Mouse (Mus musculus) midbrain, embryonic 12.5 days (tissue): Measurements from ENCODE around the gene Pirt. TPM values are rescaled to one million over a fixed set of nuclear protein-coding genes. Genes with fewer than 3 reads are reported as not detected.

Experiments
- ATAC-seq: fragments of 200-750 bp; cut with Nextera tagmentation; 2 replicates; pipeline ENCODE4 v1.8.0; 2017; ENCODE audit warnings: low read depth, moderate TSS enrichment, moderate library complexity; ENCODE audit not compliant: low FRiP score
- H3K27ac ChIP-seq: fragments of 300-500 bp; sonication (generic); replicated peaks from 2 replicates; pipeline ENCODE4 v1.5.1; 2016; ENCODE audit warnings: mild to moderate bottlenecking
- H3K27me3 ChIP-seq: fragments of 300-500 bp; sonication (generic); 2 replicates; pipeline ENCODE4 v1.6.1; 2016; ENCODE audit warnings: mild to moderate bottlenecking
- H3K36me3 ChIP-seq: fragments of 300-500 bp; sonication (generic); 2 replicates; pipeline ENCODE4 v1.6.1; 2016
- H3K4me1 ChIP-seq: fragments of 300-500 bp; sonication (generic); 2 replicates; pipeline ENCODE4 v1.6.1; 2016
- H3K4me2 ChIP-seq: fragments of 300-500 bp; sonication (generic); replicated peaks from 2 replicates; pipeline ENCODE4 v1.6.1; 2016; ENCODE audit warnings: mild to moderate bottlenecking, moderate library complexity
- H3K4me3 ChIP-seq: fragments of 300-500 bp; sonication (generic); 2 replicates; pipeline ENCODE4 v1.5.1; 2016; ENCODE audit warnings: mild to moderate bottlenecking
- H3K9ac ChIP-seq: fragments of 300-500 bp; sonication (generic); replicated peaks from 2 replicates; pipeline ENCODE4 v1.6.1; 2016; ENCODE audit warnings: mild to moderate bottlenecking, moderate library complexity
- H3K9me3 ChIP-seq: fragments of 300-500 bp; sonication (generic); 2 replicates; pipeline ENCODE4 v1.6.1; 2016; ENCODE audit warnings: mild to moderate bottlenecking
- WGBS: fragments of 180-500 bp; shearing (Covaris S2); methylation state at CpG from one replicate; pipeline ENCODE4 v1.1.7; 2016; 5-methylcytosine and 5-hydroxymethylcytosine counted together
- polyA plus RNA-seq: library from polyadenylated mRNA; unstranded; fragments of >200 nt; fragmentation: Nextera tagmentation; extraction: Ambion mirVana; gene quantifications from 2 replicates; pipeline ENCODE4 v1.2.1, GENCODE M21; 2016

The Pirt gene
- polyA plus RNA-seq, 1 experiment from 2014 or later, result 0.98 TPM

- no peak for ATAC-seq
- Histone ChIP-seq H3K27ac (no peak overlapping the region), H3K9ac (no peak overlapping the region), H3K4me3 (no peak overlapping the region), H3K4me2 (no peak overlapping the region), H3K27me3 (0 out of 2 replicates have a peak, but pooled peaks cover 5% of the 10 kb centered on the region), H3K4me1 (0 out of 2 replicates have a peak, but pooled peaks cover 2% of the 10 kb centered on the region), H3K9me3 (no peaks in the 10 kb centered on the region), H3K36me3 (no peaks in the 10 kb centered on the region)
- 62% methylated on average over 17 of the region's 17 CpGs for WGBS
These were observed 1.0 kb downstream of the Pirt start for GRCm38 (mm10) chr11:66912531-66913458.

- Histone ChIP-seq H3K9me3 (no peaks in the 10 kb centered on the region), H3K4me2 (no peak overlapping the region), H3K27me3 (0 out of 2 replicates have a peak, but pooled peaks cover 5% of the 10 kb centered on the region), H3K9ac (no peak overlapping the region), H3K4me1 (0 out of 2 replicates have a peak, but pooled peaks cover 2% of the 10 kb centered on the region), H3K36me3 (no peaks in the 10 kb centered on the region), H3K27ac (no peak overlapping the region), H3K4me3 (no peak overlapping the region)
- no peak for ATAC-seq
- WGBS, result 32% methylated on average over 3 of the region's 3 CpGs
These were observed 2.5 kb downstream of the Pirt start for GRCm38 (mm10) chr11:66914249-66914648.

DNA sequence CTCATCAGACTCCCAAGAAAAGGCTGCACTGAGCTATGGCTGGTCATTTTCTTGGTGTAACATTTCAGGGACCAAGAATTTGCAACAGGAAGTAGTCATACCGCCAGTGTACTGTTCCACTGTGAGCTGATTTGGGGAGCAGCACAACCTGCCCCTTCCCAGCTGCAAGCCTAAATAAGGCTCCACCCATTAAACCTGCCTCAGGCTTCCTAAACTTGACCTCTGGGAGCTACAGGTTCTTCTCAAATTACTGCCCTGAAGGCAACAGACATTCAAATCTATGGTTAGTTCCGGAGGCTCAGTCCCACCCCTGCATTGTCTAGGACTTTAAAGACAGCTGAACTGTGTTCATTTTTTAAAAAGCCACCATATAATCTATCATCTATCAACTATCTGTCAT is 8.2 kb downstream of the Pirt start:
- Histone ChIP-seq H3K4me3 (no peak overlapping the region), H3K9me3 (no peaks in the 10 kb centered on the region), H3K27me3 (peaks cover 7% of the 10 kb centered on the region; the same call in 1 of the 2 replicates), H3K36me3 (no peaks in the 10 kb centered on the region), H3K4me2 (no peak overlapping the region), H3K27ac (no peak overlapping the region), H3K4me1 (peaks cover 10% of the 10 kb centered on the region; the same call in 1 of the 2 replicates), H3K9ac (no peak overlapping the region)
- ATAC-seq, result no peak
- WGBS, result 85% methylated on average over 2 of the region's 2 CpGs

GRCm38 (mm10) chr11:66924095-66924823 is 12.5 kb downstream of the Pirt start:
- Histone ChIP-seq H3K27ac (no peak overlapping the region), H3K27me3 (peaks cover 7% of the 10 kb centered on the region; the same call in 1 of the 2 replicates), H3K4me1 (peaks cover 10% of the 10 kb centered on the region; the same call in 1 of the 2 replicates), H3K4me2 (no peak overlapping the region), H3K9me3 (no peaks in the 10 kb centered on the region), H3K4me3 (no peak overlapping the region), H3K9ac (no peak overlapping the region), H3K36me3 (no peaks in the 10 kb centered on the region)
- ATAC-seq, result no peak
- 84% methylated on average over 11 of the region's 11 CpGs for WGBS

DNA sequence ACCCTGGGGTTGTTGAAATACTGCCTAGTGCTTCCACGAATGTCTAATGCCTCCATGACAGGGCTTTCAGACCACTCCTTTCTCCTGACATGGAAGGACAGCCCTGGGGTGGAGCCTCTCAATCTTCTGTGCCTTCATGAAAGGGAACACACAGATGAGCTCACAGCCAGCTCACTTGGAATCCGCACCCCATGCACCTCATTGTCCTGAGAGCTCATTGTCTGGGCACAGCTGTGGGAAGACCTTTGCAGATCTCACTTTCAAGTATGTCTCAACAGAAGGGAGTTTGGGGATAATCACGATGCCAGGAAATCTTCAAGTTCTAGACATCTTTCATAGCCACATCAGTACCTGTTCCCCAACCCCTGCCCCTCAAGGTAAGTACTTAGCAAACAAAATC is 16.5 kb downstream of the Pirt start:
- no peak overlapping the region for H3K27ac ChIP-seq
- H3K9ac ChIP-seq, result no peak overlapping the region
- peaks cover 7% of the 10 kb centered on the region; the same call in 1 of the 2 replicates for H3K27me3 ChIP-seq
- no peak overlapping the region for H3K4me2 ChIP-seq
- no peak for ATAC-seq
- H3K4me1 ChIP-seq, result no peaks in the 10 kb centered on the region
- H3K9me3 ChIP-seq, result no peaks in the 10 kb centered on the region
- H3K36me3 ChIP-seq, result no peaks in the 10 kb centered on the region
- H3K4me3 ChIP-seq, result no peak overlapping the region
- 54% methylated on average over 3 of the region's 3 CpGs for WGBS

DNA sequence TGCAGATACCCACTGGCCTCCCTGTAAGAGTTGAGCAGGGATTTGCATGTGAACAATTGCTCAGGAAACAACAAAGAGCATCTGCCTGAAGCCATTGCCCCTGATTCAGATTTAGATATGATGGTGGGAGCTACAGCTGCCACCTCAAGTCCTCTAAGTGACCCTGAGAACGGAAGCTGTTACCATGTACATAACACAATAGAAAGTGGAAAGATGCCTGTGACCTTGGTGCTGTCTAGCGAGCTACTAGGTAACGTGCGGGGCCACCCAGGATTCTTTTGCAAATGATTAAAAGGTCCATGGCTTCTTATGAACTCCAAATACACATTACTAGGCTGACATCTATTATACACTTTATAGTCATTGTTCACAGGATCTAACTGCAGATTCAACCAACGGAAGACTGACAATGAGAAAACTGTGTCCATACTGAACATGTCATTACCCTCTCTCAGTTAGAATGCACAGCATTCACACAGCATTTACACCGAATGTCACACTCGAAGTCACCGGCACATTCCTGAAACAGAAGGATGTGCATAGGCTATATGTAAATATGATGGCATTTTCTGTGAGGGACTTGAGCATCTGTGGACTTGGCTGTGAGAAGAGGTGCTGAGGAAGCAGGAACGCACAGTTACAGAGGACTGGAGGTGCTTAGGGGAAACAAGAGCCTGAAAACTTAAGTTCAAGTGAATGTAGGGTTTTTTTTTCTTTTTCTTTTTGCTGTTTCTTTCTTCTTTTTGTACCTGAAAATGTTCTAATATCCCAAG is 21.2 kb downstream of the Pirt start:
- no peak for ATAC-seq
- no peak overlapping the region for H3K27ac ChIP-seq
- no peak overlapping the region for H3K9ac ChIP-seq
- WGBS, result 73% methylated on average over 9 of the region's 9 CpGs
- H3K4me1 ChIP-seq, result no peaks in the 10 kb centered on the region
- no peaks in the 10 kb centered on the region for H3K27me3 ChIP-seq
- H3K4me2 ChIP-seq, result no peak overlapping the region
- H3K9me3 ChIP-seq, result no peaks in the 10 kb centered on the region
- no peak overlapping the region for H3K4me3 ChIP-seq
- no peaks in the 10 kb centered on the region for H3K36me3 ChIP-seq

- H3K9me3 ChIP-seq, result no peaks in the 10 kb centered on the region
- WGBS, result 84% methylated on average over 7 of the region's 7 CpGs
- H3K27ac ChIP-seq, result no peak overlapping the region
- no peaks in the 10 kb centered on the region for H3K4me1 ChIP-seq
- no peak overlapping the region for H3K9ac ChIP-seq
- H3K4me3 ChIP-seq, result no peak overlapping the region
- no peaks in the 10 kb centered on the region for H3K36me3 ChIP-seq
- ATAC-seq, result no peak
- no peak overlapping the region for H3K4me2 ChIP-seq
- no peaks in the 10 kb centered on the region for H3K27me3 ChIP-seq
These were observed 22.8 kb downstream of the Pirt start for GRCm38 (mm10) chr11:66934428-66935173.

DNA sequence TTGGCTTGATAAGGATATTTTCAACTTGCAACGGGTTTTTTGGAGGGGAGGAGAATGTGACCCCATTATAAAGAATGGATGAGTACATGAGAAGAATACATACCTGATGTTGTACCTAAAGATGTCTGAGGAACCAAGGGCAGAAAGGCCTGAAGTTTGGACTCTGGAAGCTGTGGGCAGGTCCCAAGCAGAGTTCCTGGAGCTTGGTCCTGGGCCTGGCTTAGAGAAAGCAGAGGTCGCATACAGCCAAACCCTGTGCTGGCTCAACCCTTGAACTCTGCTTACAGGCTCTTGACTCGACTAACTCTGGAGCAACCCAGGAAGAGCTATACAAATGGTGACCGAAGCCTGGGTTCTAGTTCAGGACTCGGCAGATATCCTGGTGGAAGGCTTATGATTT is 30.2 kb downstream of the Pirt start:
- Histone ChIP-seq H3K4me1 (no peaks in the 10 kb centered on the region), H3K9ac (no peak overlapping the region), H3K27ac (no peak overlapping the region), H3K36me3 (no peaks in the 10 kb centered on the region), H3K9me3 (no peaks in the 10 kb centered on the region), H3K27me3 (no peaks in the 10 kb centered on the region), H3K4me3 (no peak overlapping the region), H3K4me2 (no peak overlapping the region)
- no peak for ATAC-seq
- WGBS, result 87% methylated on average over 5 of the region's 5 CpGs

DNA sequence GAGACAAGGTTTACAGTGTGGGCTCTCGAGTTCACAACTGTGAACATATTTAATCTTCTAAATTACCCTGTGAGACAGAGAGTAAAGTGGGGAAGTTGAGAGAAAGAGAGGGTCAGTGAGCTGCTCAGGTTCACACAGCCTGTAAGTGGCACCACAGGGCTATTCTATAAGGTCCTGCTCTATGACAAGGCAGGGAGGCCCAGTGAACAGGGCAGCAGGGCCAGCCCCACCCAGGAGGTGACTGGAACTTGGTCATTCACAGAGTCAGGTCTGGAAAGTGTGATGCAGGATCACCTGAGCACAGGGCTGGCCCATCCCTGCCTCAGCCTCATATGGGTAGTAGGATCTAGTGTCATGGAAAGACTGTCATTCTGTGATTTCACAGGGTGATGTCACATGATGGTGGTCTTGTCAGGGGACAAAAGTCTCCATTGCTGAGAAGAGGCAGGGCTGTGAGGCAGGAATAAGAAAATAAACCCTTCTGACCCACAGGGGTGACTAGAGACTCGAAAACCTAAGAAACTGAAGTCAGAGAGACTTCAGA is 33.5 kb downstream of the Pirt start:
- no peak for ATAC-seq
- Histone ChIP-seq H3K27me3 (no peaks in the 10 kb centered on the region), H3K4me3 (no peak overlapping the region), H3K9me3 (no peaks in the 10 kb centered on the region), H3K9ac (no peak overlapping the region), H3K4me2 (no peak overlapping the region), H3K36me3 (no peaks in the 10 kb centered on the region), H3K4me1 (no peaks in the 10 kb centered on the region), H3K27ac (no peak overlapping the region)
- WGBS, result 68% methylated on average over 2 of the region's 2 CpGs

DNA sequence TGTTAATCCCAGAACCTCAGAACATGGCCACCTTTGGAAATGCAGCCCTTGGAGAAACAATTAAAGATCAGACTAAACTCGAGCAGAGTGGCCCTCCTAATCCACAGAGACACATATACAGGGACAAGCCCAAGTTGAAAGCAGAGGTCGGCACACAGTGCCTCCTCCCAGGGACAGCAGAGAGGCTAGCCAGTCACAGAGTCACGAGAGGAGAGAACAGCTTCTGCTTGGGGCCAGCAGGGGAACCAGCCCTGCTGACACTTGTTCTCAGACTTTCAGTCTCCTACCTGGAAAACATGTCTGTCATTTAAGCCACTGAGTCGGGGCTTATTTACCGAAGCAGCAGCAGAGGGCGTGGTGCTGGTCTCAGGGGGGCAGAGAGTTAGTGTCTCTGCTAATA is 34.7 kb downstream of the Pirt start:
- Histone ChIP-seq H3K27ac (no peak overlapping the region), H3K4me3 (no peak overlapping the region), H3K9ac (no peak overlapping the region), H3K27me3 (no peaks in the 10 kb centered on the region), H3K36me3 (no peaks in the 10 kb centered on the region), H3K4me2 (no peak overlapping the region), H3K9me3 (no peaks in the 10 kb centered on the region), H3K4me1 (no peaks in the 10 kb centered on the region)
- 67% methylated on average over 6 of the region's 6 CpGs for WGBS
- no peak for ATAC-seq

DNA sequence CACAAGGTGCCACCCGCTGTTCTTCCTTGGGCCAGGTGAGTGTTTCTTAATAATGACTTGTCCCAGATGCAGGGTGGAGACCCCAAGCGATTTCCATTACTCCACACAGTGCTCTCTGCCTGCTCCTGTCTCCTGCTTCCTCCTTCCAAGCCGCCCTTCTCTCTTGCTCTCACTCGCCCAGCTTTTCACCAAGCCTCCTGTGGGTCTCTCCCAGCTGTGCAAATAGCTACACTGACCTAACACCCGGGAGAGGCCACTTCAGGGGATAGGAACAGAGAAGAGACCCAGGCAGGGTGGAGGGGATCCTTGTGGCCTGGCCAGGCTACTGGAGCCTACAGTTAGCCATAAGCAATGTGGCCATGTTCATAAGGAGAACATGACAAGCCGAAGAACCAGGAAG is 35.1 kb downstream of the Pirt start:
- H3K27ac ChIP-seq, result no peak overlapping the region
- no peaks in the 10 kb centered on the region for H3K27me3 ChIP-seq
- no peaks in the 10 kb centered on the region for H3K9me3 ChIP-seq

More for the DNA sequence above, 35.1 kb downstream of the Pirt start:
- Histone ChIP-seq H3K4me3 (no peak overlapping the region), H3K9ac (no peak overlapping the region), H3K4me2 (no peak overlapping the region), H3K4me1 (no peaks in the 10 kb centered on the region), H3K36me3 (no peaks in the 10 kb centered on the region)
- no peak for ATAC-seq
- 73% methylated on average over 6 of the region's 6 CpGs for WGBS
